Mouse (Mus musculus): ENCODE measurements at regions not wholly inside any gene's neighbourhood (a gene's known extent, or its start where the extent isn't known, plus 50 kb on each side); places are given as distances from the start of the nearest gene placed in this dataset.

DNA sequence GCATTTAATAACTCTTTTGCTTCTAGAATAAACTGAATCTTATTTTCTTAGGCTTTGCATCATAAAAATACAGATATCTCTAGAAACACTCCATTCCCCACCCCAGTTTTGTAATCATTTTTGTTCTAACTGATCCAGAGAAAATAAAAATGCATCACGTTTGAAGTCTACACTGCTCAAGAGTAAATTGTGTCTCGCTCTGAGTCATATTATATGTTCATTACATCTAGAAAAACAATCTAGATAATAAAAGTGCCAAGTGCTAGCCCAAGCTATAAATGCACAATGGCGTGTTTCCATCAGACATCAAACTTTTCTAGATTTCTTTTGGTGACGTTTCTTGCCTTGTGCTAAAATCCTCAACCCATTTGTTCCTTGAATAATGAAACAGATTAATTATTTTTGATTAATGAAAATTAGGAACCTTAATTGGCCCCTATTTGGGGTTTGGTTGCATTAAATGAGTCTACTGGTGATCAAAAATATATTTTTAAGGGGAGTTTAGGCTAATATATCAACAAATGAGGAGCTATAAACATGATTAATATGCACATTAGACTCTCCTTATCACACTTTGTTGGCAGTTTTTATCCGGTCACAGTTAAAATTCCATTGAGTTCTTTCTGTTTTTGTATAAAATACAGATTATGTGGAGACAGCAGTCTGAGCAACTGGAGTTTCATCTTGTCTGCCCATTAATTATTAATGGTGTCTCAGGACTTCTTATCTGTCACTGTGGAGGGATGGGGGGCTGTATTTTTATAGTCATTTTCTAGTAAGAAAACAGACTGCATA lies 206.0 kb downstream of the Tbx18 start:
- TF ChIP-seq POLR2A (IDR thresholded peaks at IDR 0.05; ENCODE audit: extremely low read depth, insufficient read depth, low read length) = no peak
- no peak for TF ChIP-seq CTCF (IDR thresholded peaks at IDR 0.05; ENCODE audit: extremely low read depth, insufficient read depth, low read length)

Measured in cortical plate, adult 2 months (tissue).